Comparison of ENCODE assay signal across 12 mouse cellular contexts in genomic region chr12:113028898-113029297, GRCm38 (mm10). TPM values are rescaled to one million over a fixed set of nuclear protein-coding genes. Genes with fewer than 3 reads are reported as not detected.
A peak's percentile ranks its signal among the peaks of the same experiment; 100 is the strongest.
DNase-seq lines count a peak whose midpoint lies in the region; ATAC-seq lines count a peak whose summit lies in the region.
"Had no signal": no experiment of that assay in that cellular context is flagged by ENCODE, and none has a peak within 500 bp of the region (broad histone marks: within the 10 kb centered on the region; RNA-seq: fewer than 3 reads in every experiment).

No protein-coding gene starts in this region.

- peaks cover 6% of the 10 kb centered on the region; the same call in 1 of the 2 replicates for H3K4me1 ChIP-seq in limb, embryonic 12.5 days (replicated peaks)
- H3K4me1 ChIP-seq in limb, embryonic 10.5 days: 0 out of 2 replicates have a peak, but pooled peaks cover 3% of the 10 kb centered on the region
- H3K4me1 ChIP-seq in forebrain, embryonic 13.5 days: peaks cover 41% of the 10 kb centered on the region
- peaks cover 58% of the 10 kb centered on the region for H3K4me1 ChIP-seq in hindbrain, embryonic 13.5 days (replicated peaks)
- peaks cover 16% of the 10 kb centered on the region for H3K4me1 ChIP-seq in midbrain, embryonic 16.5 days (ENCODE audit: control insufficient read depth, insufficient read depth, low read length)

- 66% methylated on average over 9 of the region's 9 CpGs for WGBS in limb, embryonic 12.5 days
- WGBS in limb, embryonic 10.5 days: 86% methylated on average over 9 of the region's 9 CpGs
- 63% methylated on average over 9 of the region's 9 CpGs for WGBS in forebrain, embryonic 13.5 days
- WGBS in hindbrain, embryonic 13.5 days: 51% methylated on average over 9 of the region's 9 CpGs
- WGBS in midbrain, embryonic 16.5 days: 40% methylated on average over 9 of the region's 9 CpGs

- no peak overlapping the region for H3K9ac ChIP-seq in limb, embryonic 12.5 days (replicated peaks)
- no peak overlapping the region for H3K9ac ChIP-seq in forebrain, embryonic 13.5 days
- 0 out of 2 replicates have a peak overlapping the region, but pooled peaks have one; percentile 19 for H3K9ac ChIP-seq in hindbrain, embryonic 13.5 days
- H3K9ac ChIP-seq in midbrain, embryonic 16.5 days (ENCODE audit: low read depth, low read length): peak overlapping the region; percentile 36; the same call in 1 of the 2 replicates
- H3K9ac ChIP-seq: liver, embryonic 12.5 days had no signal

- DNase-seq in limb, embryonic 10.5 days (ENCODE audit: low spot score): no peak
- DNase-seq in left cerebral cortex, postnatal 14 days (ENCODE audit: low spot score in 2 of 2): no peak
- no peak for DNase-seq in lung, postnatal 4 days
- DNase-seq in kidney, postnatal 25 days: no peak
- DNase-seq: kidney, postnatal 14 days; thymus, postnatal 14 days had no signal

- H3K4me2 ChIP-seq in limb, embryonic 12.5 days: no peak overlapping the region
- no peak overlapping the region for H3K4me2 ChIP-seq in forebrain, embryonic 13.5 days
- no peak overlapping the region for H3K4me2 ChIP-seq in hindbrain, embryonic 13.5 days
- no peak overlapping the region for H3K4me2 ChIP-seq in midbrain, embryonic 16.5 days (ENCODE audit: low read length)
- H3K4me2 ChIP-seq: liver, embryonic 12.5 days had no signal

- H3K9me3 ChIP-seq in limb, embryonic 12.5 days: no peaks in the 10 kb centered on the region
- H3K9me3 ChIP-seq in limb, embryonic 10.5 days (replicated peaks): no peaks in the 10 kb centered on the region
- no peaks in the 10 kb centered on the region for H3K9me3 ChIP-seq in forebrain, embryonic 13.5 days (replicated peaks)
- no peaks in the 10 kb centered on the region for H3K9me3 ChIP-seq in hindbrain, embryonic 13.5 days
- H3K9me3 ChIP-seq in midbrain, embryonic 16.5 days (replicated peaks; ENCODE audit: control insufficient read depth, low read length, poor library complexity, severe bottlenecking): no peaks in the 10 kb centered on the region
- H3K9me3 ChIP-seq: liver, embryonic 12.5 days had no signal

- no peak for ATAC-seq in limb, embryonic 12.5 days (ENCODE audit: insufficient number of reproducible peaks, insufficient read depth, low FRiP score, low TSS enrichment, low read depth)
- ATAC-seq in forebrain, embryonic 13.5 days: no peak
- no peak for ATAC-seq in hindbrain, embryonic 13.5 days (ENCODE audit: low FRiP score)
- ATAC-seq in midbrain, embryonic 16.5 days: no peak
- ATAC-seq: liver, embryonic 12.5 days had no signal

- no peaks in the 10 kb centered on the region for H3K27me3 ChIP-seq in limb, embryonic 12.5 days
- no peaks in the 10 kb centered on the region for H3K27me3 ChIP-seq in limb, embryonic 10.5 days (ENCODE audit: low read depth, poor library complexity, severe bottlenecking)
- H3K27me3 ChIP-seq in forebrain, embryonic 13.5 days: no peaks in the 10 kb centered on the region
- H3K27me3 ChIP-seq in hindbrain, embryonic 13.5 days: no peaks in the 10 kb centered on the region
- H3K27me3 ChIP-seq in midbrain, embryonic 16.5 days (ENCODE audit: control insufficient read depth, insufficient read depth, low read depth, low read length): no peaks in the 10 kb centered on the region
- H3K27me3 ChIP-seq: liver, embryonic 12.5 days had no signal

- peaks cover 27% of the 10 kb centered on the region; the same call in 1 of the 2 replicates for H3K36me3 ChIP-seq in limb, embryonic 12.5 days
- peaks cover 31% of the 10 kb centered on the region; the same call in 1 of the 2 replicates for H3K36me3 ChIP-seq in limb, embryonic 10.5 days
- peaks cover 30% of the 10 kb centered on the region; the same call in 1 of the 2 replicates for H3K36me3 ChIP-seq in forebrain, embryonic 13.5 days (ENCODE audit: poor library complexity, severe bottlenecking)
- peaks cover 19% of the 10 kb centered on the region; the same call in 1 of the 2 replicates for H3K36me3 ChIP-seq in hindbrain, embryonic 13.5 days
- H3K36me3 ChIP-seq in midbrain, embryonic 16.5 days (ENCODE audit: control insufficient read depth, insufficient read depth, low read length): no peaks in the 10 kb centered on the region

- no peak overlapping the region for H3K4me3 ChIP-seq in limb, embryonic 12.5 days (replicated peaks)
- H3K4me3 ChIP-seq in limb, embryonic 10.5 days: no peak overlapping the region
- no peak overlapping the region for H3K4me3 ChIP-seq in forebrain, embryonic 13.5 days
- no peak overlapping the region for H3K4me3 ChIP-seq in hindbrain, embryonic 13.5 days
- H3K4me3 ChIP-seq in midbrain, embryonic 16.5 days (ENCODE audit: low read depth, low read length): no peak overlapping the region
- H3K4me3 ChIP-seq: liver, embryonic 12.5 days had no signal

- intact Hi-C loops in left cerebral cortex, postnatal 14 days (cut with DNase I): no loop called here

- 0 out of 2 replicates have a peak overlapping the region, but pooled peaks have one; percentile 25 for H3K27ac ChIP-seq in limb, embryonic 12.5 days
- H3K27ac ChIP-seq in limb, embryonic 10.5 days: no peak overlapping the region
- peak overlapping the region; percentile 42; the same call in 1 of the 2 replicates for H3K27ac ChIP-seq in forebrain, embryonic 13.5 days
- H3K27ac ChIP-seq in hindbrain, embryonic 13.5 days: peak overlapping the region; percentile 72
- peak overlapping the region; percentile 14; the same call in 1 of the 2 replicates for H3K27ac ChIP-seq in midbrain, embryonic 16.5 days (ENCODE audit: low read length)
- H3K27ac ChIP-seq: liver, embryonic 12.5 days had no signal

RNA-seq across cellular contexts. Expression of gene Pacs2, which starts 14.6 kb away (rescaled TPM):
- polyA plus RNA-seq in limb, embryonic 12.5 days (2016; fragmentation: Nextera tagmentation; extraction: Ambion mirVana): 15.8 and 17.9 TPM in 2 replicates
- polyA plus RNA-seq in limb, embryonic 10.5 days (2016; fragmentation: Nextera tagmentation; extraction: Ambion mirVana): 11.7 and 11.8 TPM in 2 replicates
- polyA plus RNA-seq in forebrain, embryonic 13.5 days (2015; fragmentation: Nextera tagmentation; extraction: Ambion mirVana): 17.4 and 20.9 TPM in 2 replicates
- 24.1 and 24.7 TPM in 2 replicates for polyA plus RNA-seq in hindbrain, embryonic 13.5 days (2015; fragmentation: Nextera tagmentation; extraction: Ambion mirVana)
- 27.6 and 32.3 TPM in 2 replicates for polyA plus RNA-seq in midbrain, embryonic 16.5 days (2015; fragmentation: Nextera tagmentation; extraction: Ambion mirVana)
- 10 to 100 TPM; 86.6 to 97.6 TPM for total RNA-seq in left cerebral cortex, postnatal 14 days (2021)

RNA-seq across cellular contexts. Expression of gene Brf1, which starts 28.4 kb away (rescaled TPM):
- polyA plus RNA-seq in limb, embryonic 12.5 days (2016; fragmentation: Nextera tagmentation; extraction: Ambion mirVana): 76.0 and 83.0 TPM in 2 replicates
- polyA plus RNA-seq in limb, embryonic 10.5 days (2016; fragmentation: Nextera tagmentation; extraction: Ambion mirVana): 53.5 and 65.9 TPM in 2 replicates
- 62.5 and 68.8 TPM in 2 replicates for polyA plus RNA-seq in forebrain, embryonic 13.5 days (2015; fragmentation: Nextera tagmentation; extraction: Ambion mirVana)
- polyA plus RNA-seq in hindbrain, embryonic 13.5 days (2015; fragmentation: Nextera tagmentation; extraction: Ambion mirVana): 58.3 and 58.6 TPM in 2 replicates
- polyA plus RNA-seq in midbrain, embryonic 16.5 days (2015; fragmentation: Nextera tagmentation; extraction: Ambion mirVana): 44.2 and 46.5 TPM in 2 replicates
- total RNA-seq in left cerebral cortex, postnatal 14 days (2021): 10 to 100 TPM; 49.0 to 51.1 TPM

RNA-seq across cellular contexts. Expression of gene Tex22, which starts 45.4 kb away (rescaled TPM):
- not detected in 2 replicates for polyA plus RNA-seq in limb, embryonic 12.5 days (2016; fragmentation: Nextera tagmentation; extraction: Ambion mirVana)
- polyA plus RNA-seq in limb, embryonic 10.5 days (2016; fragmentation: Nextera tagmentation; extraction: Ambion mirVana): 0.18 and 0.21 TPM in 2 replicates
- not detected in 2 replicates for polyA plus RNA-seq in forebrain, embryonic 13.5 days (2015; fragmentation: Nextera tagmentation; extraction: Ambion mirVana)
- 0.40 TPM in 1 of 2 replicates, not detected in the other for polyA plus RNA-seq in hindbrain, embryonic 13.5 days (2015; fragmentation: Nextera tagmentation; extraction: Ambion mirVana)
- not detected in 2 replicates for polyA plus RNA-seq in midbrain, embryonic 16.5 days (2015; fragmentation: Nextera tagmentation; extraction: Ambion mirVana)
- under 1 TPM in 1 of 2 experiments, not detected in 1; 0.31 TPM for total RNA-seq in left cerebral cortex, postnatal 14 days (2021)
- total RNA-seq: hematopoietic stem cell, adult 5-6 weeks had no signal
- polyA plus RNA-seq: liver, embryonic 12.5 days had no signal

RNA-seq across cellular contexts. Expression of gene Btbd6, which starts 52.6 kb away (rescaled TPM):
- polyA plus RNA-seq in limb, embryonic 12.5 days (2016; fragmentation: Nextera tagmentation; extraction: Ambion mirVana): 25.7 and 29.1 TPM in 2 replicates
- polyA plus RNA-seq in limb, embryonic 10.5 days (2016; fragmentation: Nextera tagmentation; extraction: Ambion mirVana): 25.6 and 27.9 TPM in 2 replicates
- 30.3 and 32.7 TPM in 2 replicates for polyA plus RNA-seq in forebrain, embryonic 13.5 days (2015; fragmentation: Nextera tagmentation; extraction: Ambion mirVana)
- polyA plus RNA-seq in hindbrain, embryonic 13.5 days (2015; fragmentation: Nextera tagmentation; extraction: Ambion mirVana): 40.0 and 45.5 TPM in 2 replicates
- 55.5 and 58.8 TPM in 2 replicates for polyA plus RNA-seq in midbrain, embryonic 16.5 days (2015; fragmentation: Nextera tagmentation; extraction: Ambion mirVana)
- 10 to 100 TPM; 54.4 to 55.9 TPM for total RNA-seq in left cerebral cortex, postnatal 14 days (2021)

Comparison
In these comparisons a context has a peak if more than half of its experiments do, and no peak if none do; other contexts are left out.
1. H3K9ac ChIP-seq: peak in hindbrain, embryonic 13.5 days (single experiment) and midbrain, embryonic 16.5 days (single experiment); none in limb, embryonic 12.5 days (single experiment) and forebrain, embryonic 13.5 days (single experiment).